Mouse (Mus musculus) stomach, embryonic 15.5 days (tissue): ENCODE measurements at regions not wholly inside any gene's neighbourhood (a gene's known extent, or its start where the extent isn't known, plus 50 kb on each side); places are given as distances from the start of the nearest gene placed in this dataset.

Experiments used
- ATAC-seq: fragments of 200-750 bp; cut with Nextera tagmentation; 2 replicates; pipeline ENCODE4 v1.8.0; 2017; ENCODE audit warnings: low read depth, moderate number of reproducible peaks, moderate TSS enrichment; ENCODE audit not compliant: insufficient read depth, low FRiP score
- H3K27ac ChIP-seq: fragments of 300-500 bp; sonication (generic); 2 replicates; pipeline ENCODE4 v1.5.1; 2015; ENCODE audit warnings: mild to moderate bottlenecking, inconsistent platforms
- H3K27me3 ChIP-seq: fragments of 300-500 bp; sonication (generic); replicated peaks from 2 replicates; pipeline ENCODE4 v1.6.1; 2015; ENCODE audit warnings: inconsistent platforms
- H3K36me3 ChIP-seq: fragments of 300-500 bp; sonication (generic); 2 replicates; pipeline ENCODE4 v1.6.1; 2015; ENCODE audit warnings: inconsistent platforms
- H3K4me1 ChIP-seq: fragments of 300-500 bp; sonication (generic); 2 replicates; pipeline ENCODE4 v1.6.1; 2015; ENCODE audit warnings: inconsistent platforms
- H3K4me2 ChIP-seq: fragments of 300-500 bp; sonication (generic); 2 replicates; pipeline ENCODE4 v1.6.1; 2015; ENCODE audit warnings: mild to moderate bottlenecking, inconsistent platforms
- H3K4me3 ChIP-seq: fragments of 300-500 bp; sonication (generic); replicated peaks from 2 replicates; pipeline ENCODE4 v1.5.1; 2015; ENCODE audit warnings: inconsistent platforms
- H3K9ac ChIP-seq: fragments of 300-500 bp; sonication (generic); 2 replicates; pipeline ENCODE4 v1.6.1; 2015; ENCODE audit warnings: inconsistent platforms
- H3K9me3 ChIP-seq: fragments of 300-500 bp; sonication (generic); 2 replicates; pipeline ENCODE4 v1.6.1; 2016; ENCODE audit warnings: inconsistent platforms
- WGBS: fragments of 180-500 bp; shearing (Covaris S2); methylation state at CpG from one replicate; pipeline ENCODE4 v1.1.7; 2015; 5-methylcytosine and 5-hydroxymethylcytosine counted together

DNA sequence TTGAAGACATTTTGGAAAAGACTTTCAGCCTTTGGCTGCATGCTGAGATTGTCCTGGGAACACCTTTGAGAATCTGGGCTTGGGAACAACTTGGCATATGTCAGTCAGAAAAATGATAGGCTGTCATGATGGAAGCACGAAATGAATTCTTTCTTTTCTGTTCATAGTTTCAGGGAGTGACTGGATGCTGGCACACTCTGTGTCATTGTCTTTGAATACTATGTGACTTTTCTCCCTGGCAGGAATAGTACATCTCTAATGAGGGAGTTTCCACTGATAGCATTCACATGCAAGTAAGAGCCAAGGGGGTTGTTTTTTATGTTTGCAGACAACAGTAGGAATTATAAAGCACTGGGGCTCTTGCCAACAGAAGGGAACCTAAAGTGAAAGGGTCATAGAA is 177.9 kb downstream of the Rassf9 start:
- H3K27me3 ChIP-seq = no peaks in the 10 kb centered on the region
- H3K9ac ChIP-seq = no peak overlapping the region
- no peak overlapping the region for H3K27ac ChIP-seq
- H3K4me1 ChIP-seq = no peaks in the 10 kb centered on the region
- H3K4me3 ChIP-seq = no peak overlapping the region
- no peaks in the 10 kb centered on the region for H3K9me3 ChIP-seq
- 65% methylated on average over 1 of the region's 1 CpGs for WGBS
- ATAC-seq = no peak
- H3K4me2 ChIP-seq = no peak overlapping the region
- H3K36me3 ChIP-seq = no peaks in the 10 kb centered on the region

DNA sequence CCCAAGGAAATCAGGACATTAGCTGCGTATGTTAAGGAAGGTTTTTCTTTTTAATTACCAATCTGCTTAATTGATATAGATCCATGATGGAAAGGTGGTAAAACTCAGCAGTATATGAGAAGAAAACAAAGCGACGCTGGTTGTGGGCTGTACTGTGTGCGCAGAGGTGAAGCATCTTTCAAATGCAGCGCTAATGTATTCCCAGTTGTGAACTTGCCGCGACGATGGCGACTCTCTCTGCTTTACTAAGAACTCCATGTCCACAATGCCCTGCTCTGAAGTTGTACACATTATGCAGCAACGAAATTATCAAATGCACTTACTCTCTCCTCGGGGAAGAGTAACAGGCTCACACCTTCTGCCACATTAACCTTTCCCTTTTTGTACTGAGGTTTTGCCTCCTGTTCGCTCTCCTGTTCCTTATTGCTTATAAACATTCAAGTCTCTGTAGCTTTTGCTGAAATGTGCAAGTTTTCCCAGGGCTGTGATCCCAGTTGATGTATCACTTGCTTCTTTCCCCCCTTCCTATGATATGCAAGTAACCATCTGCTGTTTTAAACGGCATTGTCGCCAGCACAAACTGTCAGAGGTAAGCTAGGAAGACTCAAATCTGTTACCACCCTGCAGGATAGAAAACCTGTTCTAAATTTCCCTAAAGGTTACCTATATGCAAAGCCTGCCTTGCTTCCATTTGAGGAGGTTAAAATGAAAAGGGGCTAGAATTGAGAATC is 174.8 kb downstream of the Rassf9 start:
- WGBS = 65% methylated on average over 14 of the region's 14 CpGs
- Histone ChIP-seq H3K4me3 (no peak overlapping the region), H3K4me2 (no peak overlapping the region), H3K27ac (no peak overlapping the region), H3K9me3 (no peaks in the 10 kb centered on the region), H3K27me3 (no peaks in the 10 kb centered on the region), H3K36me3 (no peaks in the 10 kb centered on the region), H3K9ac (no peak overlapping the region), H3K4me1 (no peaks in the 10 kb centered on the region)
- no peak for ATAC-seq

DNA sequence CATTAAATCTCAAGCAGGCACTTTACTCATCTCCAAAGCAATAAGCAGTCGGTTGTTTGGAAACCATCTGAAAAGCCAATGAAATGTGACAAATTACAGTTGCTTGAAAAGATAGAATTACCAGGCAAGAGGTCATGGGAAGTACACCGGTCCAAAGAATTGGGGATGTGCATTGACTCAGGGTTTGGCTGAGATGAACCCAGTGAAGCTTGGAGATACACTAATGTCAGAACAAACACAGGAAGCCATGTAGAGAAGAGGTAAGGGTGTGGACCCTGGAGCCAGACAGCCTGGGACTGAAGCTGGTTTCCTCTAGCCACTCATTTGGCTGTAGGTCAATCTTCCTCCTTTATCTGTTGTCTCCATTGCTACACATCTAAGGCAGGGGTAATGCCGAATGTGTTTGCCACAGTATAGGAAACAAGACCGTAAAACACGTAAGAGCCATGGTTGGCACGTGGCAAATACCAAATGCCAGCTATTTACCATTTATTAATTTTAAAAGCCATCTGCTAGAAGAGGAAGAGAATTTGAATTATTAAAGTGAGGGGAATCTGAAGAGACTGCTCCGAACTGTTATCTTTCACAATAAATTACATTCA is 173.9 kb downstream of the Rassf9 start:
- WGBS = 70% methylated on average over 7 of the region's 7 CpGs

DNA sequence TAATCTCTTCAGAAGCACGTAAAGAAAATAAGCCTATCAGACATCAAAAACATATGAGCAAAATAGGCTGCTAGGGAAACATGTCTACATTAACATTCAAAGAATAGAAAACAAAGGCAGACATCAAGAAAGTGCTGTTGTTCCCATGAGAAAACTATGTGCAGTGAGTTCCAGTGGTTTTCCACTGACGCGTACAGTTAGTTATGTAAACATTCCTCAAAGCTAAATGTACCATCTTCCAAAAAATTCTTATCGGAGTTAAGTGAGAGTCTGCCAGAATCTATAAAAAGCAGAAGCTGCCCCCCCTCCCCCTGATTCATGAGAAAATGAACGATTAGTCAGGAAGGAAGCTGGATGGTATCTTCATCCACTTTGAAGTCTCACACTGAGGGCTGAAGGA is 155.3 kb downstream of the Rassf9 start:
- Histone ChIP-seq H3K36me3 (no peaks in the 10 kb centered on the region), H3K9me3 (no peaks in the 10 kb centered on the region), H3K4me1 (no peaks in the 10 kb centered on the region), H3K27ac (no peak overlapping the region), H3K9ac (no peak overlapping the region), H3K27me3 (no peaks in the 10 kb centered on the region), H3K4me3 (no peak overlapping the region), H3K4me2 (no peak overlapping the region)
- no peak for ATAC-seq
- WGBS = 41% methylated on average over 5 of the region's 5 CpGs

More for the DNA sequence above, 173.9 kb downstream of the Rassf9 start:
- H3K27me3 ChIP-seq = no peaks in the 10 kb centered on the region
- no peaks in the 10 kb centered on the region for H3K9me3 ChIP-seq
- no peaks in the 10 kb centered on the region for H3K36me3 ChIP-seq
- H3K9ac ChIP-seq = no peak overlapping the region
- ATAC-seq = no peak
- no peaks in the 10 kb centered on the region for H3K4me1 ChIP-seq
- H3K4me3 ChIP-seq = no peak overlapping the region
- H3K4me2 ChIP-seq = no peak overlapping the region
- H3K27ac ChIP-seq = no peak overlapping the region

DNA sequence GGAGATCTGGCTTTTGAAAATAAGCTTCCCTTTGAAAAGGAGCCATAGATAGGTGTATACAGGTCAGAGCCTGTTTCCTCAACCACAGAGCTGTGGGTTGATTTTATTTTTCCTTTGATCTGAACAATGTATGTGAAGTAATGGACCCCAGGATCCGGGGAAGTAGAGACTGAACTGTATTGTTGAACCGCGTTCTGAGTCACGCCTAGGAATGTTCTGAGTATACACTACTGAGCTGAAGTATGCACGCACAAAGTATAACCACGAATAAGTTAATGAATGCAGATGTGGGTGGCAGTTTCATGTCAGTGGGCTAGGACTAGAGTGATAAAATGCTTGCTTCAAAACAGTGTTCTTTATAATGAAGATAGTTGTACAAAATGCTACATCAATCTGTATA is 147.7 kb downstream of the Rassf9 start:
- WGBS = 78% methylated on average over 6 of the region's 6 CpGs
- Histone ChIP-seq H3K4me3 (no peak overlapping the region), H3K27ac (no peak overlapping the region), H3K4me1 (no peaks in the 10 kb centered on the region), H3K4me2 (no peak overlapping the region), H3K9ac (no peak overlapping the region), H3K9me3 (no peaks in the 10 kb centered on the region), H3K27me3 (no peaks in the 10 kb centered on the region), H3K36me3 (no peaks in the 10 kb centered on the region)
- peak; percentile 35; the same call in 1 of the 2 replicates for ATAC-seq

DNA sequence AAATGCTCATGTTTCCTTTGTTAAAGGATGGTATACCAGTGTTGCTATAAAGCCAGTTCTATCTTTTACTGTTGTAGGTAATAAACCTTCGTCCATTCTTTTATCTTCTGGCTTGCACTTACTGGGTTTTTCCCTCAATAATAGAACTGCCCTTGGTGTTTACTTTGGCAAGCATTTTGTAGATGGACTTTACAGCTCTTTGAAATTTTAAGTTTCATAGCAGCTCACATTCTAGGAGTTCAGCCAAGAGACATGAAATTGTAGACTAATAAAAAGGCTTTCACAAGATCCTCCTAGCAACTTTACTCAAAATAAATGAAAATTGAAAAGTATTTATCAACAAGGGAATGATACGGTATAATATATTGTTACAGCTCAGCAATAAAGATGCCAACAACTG is 124.5 kb downstream of the Rassf9 start:
- H3K9ac ChIP-seq = no peak overlapping the region
- H3K27me3 ChIP-seq = no peaks in the 10 kb centered on the region
- no peak overlapping the region for H3K4me3 ChIP-seq
- H3K27ac ChIP-seq = no peak overlapping the region
- ATAC-seq = no peak
- no peaks in the 10 kb centered on the region for H3K9me3 ChIP-seq
- H3K36me3 ChIP-seq = no peaks in the 10 kb centered on the region
- H3K4me1 ChIP-seq = no peaks in the 10 kb centered on the region
- 58% methylated on average over 2 of the region's 2 CpGs for WGBS
- no peak overlapping the region for H3K4me2 ChIP-seq

DNA sequence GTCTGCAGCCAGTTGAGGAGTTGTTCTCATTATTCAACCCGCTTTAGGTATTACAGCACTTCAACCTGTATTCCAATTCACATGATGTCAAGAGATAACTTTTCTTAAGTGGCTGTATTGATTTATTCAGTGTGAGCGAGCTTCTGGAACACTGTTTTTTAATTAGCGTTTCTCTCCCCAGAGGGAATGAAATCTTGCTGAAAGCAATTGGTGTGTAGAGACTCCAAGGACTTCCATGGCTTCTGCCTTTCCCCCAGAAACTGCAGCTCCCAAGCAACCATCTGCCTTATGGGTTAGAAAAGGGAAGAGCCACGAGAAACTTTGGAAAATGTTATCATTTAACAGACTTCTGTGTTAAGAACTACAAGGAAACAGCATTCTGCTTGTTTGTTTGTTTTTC is 121.4 kb downstream of the Rassf9 start:
- H3K27me3 ChIP-seq = no peaks in the 10 kb centered on the region
- H3K27ac ChIP-seq = no peak overlapping the region
- H3K9me3 ChIP-seq = no peaks in the 10 kb centered on the region
- ATAC-seq = no peak
- no peak overlapping the region for H3K9ac ChIP-seq
- H3K4me1 ChIP-seq = no peaks in the 10 kb centered on the region
- 67% methylated on average over 4 of the region's 4 CpGs for WGBS
- no peaks in the 10 kb centered on the region for H3K36me3 ChIP-seq
- H3K4me2 ChIP-seq = no peak overlapping the region
- H3K4me3 ChIP-seq = no peak overlapping the region

DNA sequence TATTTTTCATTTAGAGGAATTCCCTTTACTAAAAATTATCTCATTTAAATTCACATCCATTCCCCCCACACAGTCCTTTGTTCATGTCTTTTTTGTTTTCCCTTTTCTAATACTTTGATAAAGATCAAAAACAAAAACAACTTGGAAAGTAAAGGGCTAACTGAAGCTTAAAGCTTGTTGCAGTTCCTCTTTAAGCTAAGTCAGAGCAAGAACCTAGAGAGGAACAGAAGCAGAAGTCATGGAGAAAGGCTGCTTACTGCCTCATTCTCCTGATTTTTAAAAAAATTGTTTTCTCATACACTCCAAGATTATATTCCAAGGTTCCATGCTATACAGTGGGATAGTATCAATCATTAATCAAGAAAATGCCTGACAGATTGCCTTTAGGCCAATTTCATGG is 116.6 kb downstream of the Rassf9 start:
- no peak overlapping the region for H3K4me2 ChIP-seq
- H3K4me3 ChIP-seq = no peak overlapping the region
- H3K4me1 ChIP-seq = no peaks in the 10 kb centered on the region
- no peaks in the 10 kb centered on the region for H3K36me3 ChIP-seq
- no peak for ATAC-seq
- no peak overlapping the region for H3K9ac ChIP-seq
- H3K9me3 ChIP-seq = no peaks in the 10 kb centered on the region
- H3K27ac ChIP-seq = no peak overlapping the region
- H3K27me3 ChIP-seq = no peaks in the 10 kb centered on the region

DNA sequence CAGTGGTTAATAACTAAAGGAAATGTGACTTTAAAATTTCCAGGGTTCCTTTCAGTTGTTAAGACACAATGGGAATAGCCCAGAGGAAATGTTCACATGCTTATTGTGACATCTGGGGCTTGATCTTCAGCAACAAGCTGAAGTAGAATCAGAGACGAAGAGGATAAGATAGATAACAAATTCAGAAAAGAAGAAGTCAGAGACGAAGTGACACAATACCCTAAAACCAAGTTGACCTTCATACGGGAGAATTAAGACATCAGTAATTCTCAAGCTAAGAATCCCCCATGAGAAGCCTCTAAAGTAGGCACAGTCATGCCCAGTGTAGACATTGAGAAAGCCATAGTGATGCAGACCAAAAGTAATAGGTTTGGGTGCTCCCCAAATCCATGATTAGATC is 111.9 kb downstream of the Rassf9 start:
- no peak for ATAC-seq
- H3K4me3 ChIP-seq = no peak overlapping the region
- no peaks in the 10 kb centered on the region for H3K9me3 ChIP-seq
- no peaks in the 10 kb centered on the region for H3K27me3 ChIP-seq
- 79% methylated on average over 3 of the region's 3 CpGs for WGBS
- H3K4me1 ChIP-seq = no peaks in the 10 kb centered on the region
- H3K27ac ChIP-seq = no peak overlapping the region
- H3K36me3 ChIP-seq = no peaks in the 10 kb centered on the region
- H3K4me2 ChIP-seq = no peak overlapping the region
- H3K9ac ChIP-seq = no peak overlapping the region

DNA sequence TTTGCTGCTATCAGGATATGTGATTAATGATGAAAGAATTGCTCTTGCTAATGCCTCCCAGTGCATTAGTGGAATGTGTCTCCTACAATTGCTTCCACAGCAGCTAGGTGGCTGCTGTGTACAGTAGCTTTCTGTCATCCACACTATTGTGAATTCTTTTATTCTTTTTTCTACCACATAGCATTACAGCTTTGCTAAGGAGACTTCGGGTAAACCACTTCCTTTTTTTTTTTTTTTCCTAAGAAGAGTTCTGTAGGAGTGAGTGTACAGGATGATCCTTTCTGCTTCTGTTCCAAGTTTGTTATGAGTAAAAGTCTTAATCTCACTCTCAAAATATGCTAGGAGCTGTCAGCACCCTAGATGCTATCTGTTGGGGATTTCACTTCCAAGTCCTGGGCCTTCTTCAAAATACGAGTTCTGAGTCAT is 110.6 kb downstream of the Rassf9 start:
- Histone ChIP-seq H3K27me3 (no peaks in the 10 kb centered on the region), H3K27ac (no peak overlapping the region), H3K9ac (no peak overlapping the region), H3K4me3 (no peak overlapping the region), H3K9me3 (no peaks in the 10 kb centered on the region), H3K36me3 (no peaks in the 10 kb centered on the region), H3K4me1 (no peaks in the 10 kb centered on the region), H3K4me2 (no peak overlapping the region)
- ATAC-seq = no peak
- WGBS = 46% methylated on average over 2 of the region's 2 CpGs

DNA sequence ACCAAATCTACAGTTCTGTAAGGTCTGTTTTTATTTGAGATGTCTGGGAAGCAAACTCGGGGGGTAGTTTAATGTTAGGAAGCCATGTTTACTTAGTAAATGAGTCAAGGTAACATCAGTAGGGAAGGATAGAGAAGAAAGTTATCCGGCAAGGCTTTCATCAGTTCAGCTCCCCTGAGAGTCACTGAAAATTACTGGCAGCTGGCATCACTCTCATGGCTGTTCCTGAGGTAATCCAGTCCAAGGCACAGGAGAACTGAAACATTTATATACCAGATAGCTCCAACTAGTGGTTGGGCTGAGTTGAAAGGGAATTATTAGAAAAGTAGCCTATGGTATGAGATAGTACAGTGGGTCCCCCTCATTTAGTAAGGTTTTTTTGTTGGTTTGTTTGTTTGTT is 106.7 kb downstream of the Rassf9 start:
- H3K27me3 ChIP-seq = no peaks in the 10 kb centered on the region
- no peak overlapping the region for H3K4me3 ChIP-seq
- H3K27ac ChIP-seq = no peak overlapping the region

DNA sequence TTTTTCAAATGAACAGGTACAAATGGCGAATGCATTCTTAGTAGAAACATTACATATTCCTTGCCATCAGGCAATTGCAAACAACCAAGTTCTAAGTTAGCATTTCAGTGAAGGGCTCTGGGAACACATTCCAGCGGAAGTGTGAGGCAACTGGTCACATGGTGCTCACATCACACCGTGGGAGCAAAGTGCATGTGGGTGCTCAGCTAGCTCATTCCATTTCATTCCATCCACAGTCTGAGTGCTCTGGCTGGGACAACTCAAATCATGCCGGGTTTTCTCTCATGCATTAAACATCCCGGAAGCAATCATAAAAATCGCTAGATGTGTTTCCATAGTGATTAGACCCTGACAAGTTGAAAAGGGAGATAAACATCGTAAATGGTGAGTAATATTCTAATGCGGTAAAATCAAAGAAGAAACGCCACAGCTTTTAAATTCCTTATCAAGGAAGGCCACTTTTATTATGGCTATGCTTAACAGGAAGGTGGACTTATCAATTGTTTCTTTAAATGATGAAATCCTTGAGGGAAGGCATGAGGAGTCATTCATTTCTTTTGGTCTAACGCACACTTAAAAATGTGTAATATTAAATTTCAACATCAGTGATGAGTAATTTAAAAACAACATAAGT is 104.1 kb downstream of the Rassf9 start:
- H3K4me3 ChIP-seq = no peak overlapping the region
- H3K27ac ChIP-seq = no peak overlapping the region
- H3K36me3 ChIP-seq = no peaks in the 10 kb centered on the region
- no peak overlapping the region for H3K9ac ChIP-seq
- no peaks in the 10 kb centered on the region for H3K9me3 ChIP-seq
- ATAC-seq = no peak
- WGBS = 79% methylated on average over 10 of the region's 10 CpGs
- no peaks in the 10 kb centered on the region for H3K27me3 ChIP-seq
- no peak overlapping the region for H3K4me2 ChIP-seq
- H3K4me1 ChIP-seq = no peaks in the 10 kb centered on the region

More for the DNA sequence above, 106.7 kb downstream of the Rassf9 start:
- WGBS = 56% methylated on average over 2 of the region's 2 CpGs
- H3K4me1 ChIP-seq = no peaks in the 10 kb centered on the region
- H3K9ac ChIP-seq = no peak overlapping the region
- H3K9me3 ChIP-seq = no peaks in the 10 kb centered on the region
- H3K36me3 ChIP-seq = no peaks in the 10 kb centered on the region
- ATAC-seq = no peak
- no peak overlapping the region for H3K4me2 ChIP-seq
